Mouse (Mus musculus) bone marrow, adult 2 months (tissue): Measurements from ENCODE around the gene Olfr231. TPM values are rescaled to one million over a fixed set of nuclear protein-coding genes. Genes with fewer than 3 reads are reported as not detected.

ENCODE experiments used
- H3K27ac ChIP-seq: fragments of 200-500 bp; 2 replicates; pipeline ENCODE4 v1.5.1; 2012; ENCODE audit warnings: low read depth, mild to moderate bottlenecking, control low read depth, inconsistent platforms, low read length; ENCODE audit not compliant: control insufficient read depth, poor library complexity, insufficient read depth
- H3K4me1 ChIP-seq: fragments of 200-500 bp; 2 replicates; pipeline ENCODE4 v1.6.1; 2011; ENCODE audit warnings: low read length; ENCODE audit not compliant: control insufficient read depth, insufficient read depth
- H3K4me3 ChIP-seq: fragments of 200-500 bp; replicated peaks from 2 replicates; pipeline ENCODE3; 2011; ENCODE audit warnings: mild to moderate bottlenecking, low read depth, low read length, control low read depth; ENCODE audit not compliant: control insufficient read depth
- CTCF ChIP-seq: fragments of 200-500 bp; IDR thresholded peaks from 2 replicates; pipeline ENCODE4 v1.5.1; 2011; ENCODE audit warnings: low read length, control low read depth; ENCODE audit not compliant: control insufficient read depth, insufficient read depth
- POLR2A ChIP-seq: fragments of 200-500 bp; IDR thresholded peaks from 2 replicates; pipeline ENCODE4 v1.6.1; 2011; ENCODE audit warnings: low read depth, mild to moderate bottlenecking, control low read depth, low read length, borderline replicate concordance; ENCODE audit not compliant: control insufficient read depth
- WGBS: fragments of 180-500 bp; shearing (Covaris S2); methylation state at CpG from one replicate; pipeline ENCODE4 v1.1.7; 2018; 5-methylcytosine and 5-hydroxymethylcytosine counted together
- polyA plus RNA-seq: library from polyadenylated mRNA; stranded (reverse); fragments of >200 nt; gene quantifications from 2 replicates; pipeline ENCODE4 v1.2.4, GENCODE M21; 2011; ENCODE audit warnings: low replicate concordance; ENCODE audit not compliant: missing spikeins, insufficient read depth, insufficient read length

Gene Olfr231
- not detected in 2 replicates for polyA plus RNA-seq

- H3K27ac ChIP-seq, result no peak within 1 kb of the TSS
- no peaks in the 10 kb centered on the region for H3K4me1 ChIP-seq
- no peak within 1 kb of the TSS for H3K4me3 ChIP-seq
- WGBS, result 66% methylated on average over 2 of the region's 2 CpGs
- TF ChIP-seq CTCF (no peak), POLR2A (no peak)
Measured at GRCm38 (mm10) chr1:174121062-174121461, at the start of gene Olfr231. Olfr231 (minus strand) TSS chr1:174121162.

- no peak for TF ChIP-seq POLR2A
- TF ChIP-seq CTCF, result no peak
- Histone ChIP-seq H3K4me3 (no peak overlapping the region), H3K4me1 (no peaks in the 10 kb centered on the region), H3K27ac (no peak overlapping the region)
Measured at GRCm38 (mm10) chr1:174169024-174169423, 48.1 kb upstream of the Olfr231 start.

GRCm38 (mm10) chr1:174159095-174159494 lies 38.1 kb upstream of the Olfr231 start:
- no peak for TF ChIP-seq POLR2A
- no peak for TF ChIP-seq CTCF
- Histone ChIP-seq H3K4me1 (no peaks in the 10 kb centered on the region), H3K27ac (no peak overlapping the region), H3K4me3 (no peak overlapping the region)
- 30% methylated on average over 10 of the region's 10 CpGs for WGBS

- TF ChIP-seq CTCF (no peak), POLR2A (no peak)
- WGBS, result 60% methylated on average over 1 of the region's 1 CpGs
- H3K4me3 ChIP-seq, result no peak overlapping the region
Measured at GRCm38 (mm10) chr1:174158512-174158911, 37.5 kb upstream of the Olfr231 start.

GRCm38 (mm10) chr1:174157622-174158021 lies 36.7 kb upstream of the Olfr231 start:
- Histone ChIP-seq H3K27ac (no peak overlapping the region), H3K4me1 (no peaks in the 10 kb centered on the region), H3K4me3 (no peak overlapping the region)
- WGBS, result 60% methylated on average over 3 of the region's 3 CpGs
- TF ChIP-seq POLR2A (no peak), CTCF (no peak)

More at GRCm38 (mm10) chr1:174158512-174158911, 37.5 kb upstream of the Olfr231 start:
- Histone ChIP-seq H3K4me1 (no peaks in the 10 kb centered on the region), H3K27ac (no peak overlapping the region)

- 80% methylated on average over 1 of the region's 1 CpGs for WGBS
- H3K4me3 ChIP-seq, result no peak within 1 kb of the TSS
Measured at GRCm38 (mm10) chr1:174155333-174155732, 34.4 kb upstream of the Olfr231 start, which contains the start of gene Olfr420. Olfr420 (plus strand) TSS chr1:174155633.

GRCm38 (mm10) chr1:174149289-174149688 lies 28.3 kb upstream of the Olfr231 start:
- TF ChIP-seq CTCF (no peak), POLR2A (no peak)
- Histone ChIP-seq H3K27ac (no peak overlapping the region), H3K4me3 (no peak overlapping the region), H3K4me1 (no peaks in the 10 kb centered on the region; the same call in 1 of the 2 replicates)
- WGBS, result 92% methylated on average over 2 of the region's 2 CpGs

More at GRCm38 (mm10) chr1:174155333-174155732, 34.4 kb upstream of the Olfr231 start, which contains the start of gene Olfr420:
- TF ChIP-seq POLR2A (no peak), CTCF (no peak)
- Histone ChIP-seq H3K4me1 (no peaks in the 10 kb centered on the region), H3K27ac (no peak within 1 kb of the TSS)

GRCm38 (mm10) chr1:174146696-174147095 lies 25.7 kb upstream of the Olfr231 start:
- WGBS, result 87% methylated on average over 1 of the region's 1 CpGs

GRCm38 (mm10) chr1:174141384-174141783 lies 20.4 kb upstream of the Olfr231 start:
- Histone ChIP-seq H3K4me1 (no peaks in the 10 kb centered on the region), H3K4me3 (no peak overlapping the region), H3K27ac (no peak overlapping the region)
- TF ChIP-seq CTCF (no peak), POLR2A (no peak)
- WGBS, result 8% methylated on average over 2 of the region's 2 CpGs

More at GRCm38 (mm10) chr1:174146696-174147095, 25.7 kb upstream of the Olfr231 start:
- Histone ChIP-seq H3K4me1 (no peaks in the 10 kb centered on the region; the same call in 1 of the 2 replicates), H3K27ac (no peak overlapping the region), H3K4me3 (no peak overlapping the region)
- TF ChIP-seq CTCF, result no peak
- TF ChIP-seq POLR2A, result no peak
